Mouse (Mus musculus) adrenal gland, adult 2 months (tissue): ENCODE measurements around the gene Ddc. TPM values are rescaled to one million over a fixed set of nuclear protein-coding genes. Genes with fewer than 3 reads are reported as not detected.

Experiments
- DNase-seq: peaks from one replicate; pipeline ENCODE4 v3.0.0; 2021
- polyA plus RNA-seq: library from polyadenylated mRNA; depleted of rRNA; stranded (reverse); fragments of >200 nt; gene quantifications from 2 replicates; pipeline ENCODE4 v1.2.3, GENCODE M21; 2012
- total RNA-seq, 2 experiments: library from RNA; stranded (reverse); gene quantifications; 2 replicates each; pipeline ENCODE4 v1.2.3; 2021

Ddc gene
- total and polyA plus RNA-seq, 3 experiments = 13.5 to 86.5 (median 46.1) TPM

DNA sequence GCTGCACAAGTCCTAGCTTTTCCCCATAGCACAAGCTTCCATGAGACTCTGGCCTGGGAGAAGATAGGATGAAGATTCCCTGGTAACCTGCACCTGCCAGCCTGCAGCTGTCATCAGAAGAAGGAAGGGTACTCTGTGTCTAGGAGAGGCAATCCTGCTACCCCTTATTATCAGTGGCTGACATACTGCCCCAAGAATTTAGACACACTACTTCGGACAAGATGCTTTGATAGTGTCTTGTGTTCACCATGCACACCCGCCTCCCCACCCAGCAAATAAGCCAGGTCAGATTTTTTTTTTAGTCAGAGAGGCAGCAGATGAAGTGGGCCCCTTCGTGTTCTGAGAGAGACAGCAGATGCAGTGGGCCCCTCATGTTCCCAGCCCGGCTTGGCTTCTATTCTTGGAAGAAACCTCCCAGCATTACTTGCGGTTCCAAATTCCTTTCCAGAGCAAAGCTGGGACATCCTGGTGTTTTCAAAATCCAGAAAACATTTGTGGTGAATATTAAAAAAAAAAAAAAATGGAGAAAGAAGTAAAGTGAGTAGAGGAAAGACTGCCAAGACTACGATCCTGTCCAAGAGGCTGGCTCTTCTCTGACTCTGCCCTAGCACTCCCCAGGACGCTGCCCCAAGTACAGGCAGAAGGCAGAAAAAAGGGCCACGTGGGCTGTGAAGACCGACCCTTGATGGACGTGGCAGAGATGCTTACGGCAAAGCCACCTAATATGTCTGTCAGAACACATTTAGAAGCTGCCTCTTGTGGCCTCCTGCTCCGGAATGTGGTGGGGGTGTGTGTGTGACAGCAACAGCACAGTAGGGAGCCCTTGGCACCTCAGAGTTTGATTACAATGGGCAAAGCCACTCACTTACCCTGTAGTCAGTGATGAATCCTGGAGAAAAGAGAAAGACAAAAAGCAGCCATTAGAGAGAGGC lies 73.7 kb downstream of the Ddc start:
- peak; percentile 34 for DNase-seq

DNA sequence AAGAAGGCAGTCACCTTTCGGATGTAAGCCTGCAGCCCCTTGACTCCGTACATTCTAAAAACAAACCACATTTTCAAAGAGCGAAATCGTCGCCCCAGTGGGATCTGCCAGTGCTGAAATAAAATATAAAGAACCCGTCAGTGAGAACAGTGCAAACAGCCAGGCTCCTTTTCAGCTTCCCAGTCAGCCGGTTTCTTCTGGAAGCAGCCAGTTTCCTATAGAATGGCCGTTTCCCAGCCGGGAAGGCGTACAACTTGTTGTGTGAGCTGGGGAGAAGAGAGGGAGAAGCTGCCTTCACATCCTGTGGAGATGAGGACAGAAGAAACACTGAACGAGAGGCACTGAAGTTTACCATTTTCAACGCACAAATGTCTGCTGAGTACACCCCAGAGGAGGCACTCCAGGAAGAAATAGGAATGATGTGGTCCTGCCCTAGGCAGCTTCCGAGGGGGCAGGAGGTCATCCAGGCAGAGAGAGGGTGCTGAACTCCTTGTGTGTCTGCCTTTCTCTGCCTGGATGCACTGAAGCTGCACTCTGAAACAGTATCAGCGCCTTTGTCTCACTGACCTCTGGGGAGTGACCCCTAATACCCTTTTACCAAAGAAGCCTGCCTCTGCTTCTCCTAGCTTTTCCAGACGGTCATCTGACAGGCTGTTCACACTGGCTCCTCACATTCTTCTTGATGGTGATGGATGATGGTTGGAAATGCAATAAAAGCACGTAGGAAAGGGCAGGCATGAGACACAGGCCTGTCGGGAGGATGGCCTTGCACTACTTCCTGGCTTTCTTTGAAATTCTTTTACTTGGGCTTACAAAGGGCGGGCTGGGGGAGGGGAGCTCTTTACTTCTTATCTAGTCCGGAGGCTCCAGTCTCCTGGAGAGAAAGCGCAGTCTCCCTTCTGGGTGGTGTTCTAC lies 75.5 kb downstream of the Ddc start:
- peak; percentile 81 for DNase-seq

DNA sequence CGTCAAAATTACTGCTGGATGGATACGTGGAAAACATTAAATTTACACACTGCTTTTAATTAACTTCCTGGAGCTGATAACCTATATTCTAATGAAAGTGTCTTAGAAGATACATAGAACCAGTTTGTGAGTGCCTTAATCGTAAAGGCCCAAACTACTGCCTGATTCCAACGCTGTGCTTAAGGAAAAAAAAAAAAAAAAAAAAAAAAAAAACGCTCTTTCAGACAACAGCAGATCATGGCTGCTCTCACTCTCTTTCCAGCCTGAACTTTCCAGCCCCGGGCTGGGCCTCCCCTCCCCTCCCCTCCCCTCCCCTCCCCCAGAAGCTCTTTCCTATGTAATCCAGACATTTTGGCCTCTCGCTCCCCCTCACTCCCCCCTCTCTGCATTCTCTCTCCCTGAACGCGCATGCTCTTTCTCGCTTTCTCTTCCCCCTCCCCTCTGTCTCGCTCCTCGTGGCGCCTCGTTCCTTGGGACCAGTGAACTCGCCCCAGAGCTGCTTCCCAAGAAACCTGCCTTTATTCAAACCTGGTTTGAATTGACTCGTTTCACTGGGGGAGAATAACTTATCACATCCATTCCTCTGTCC lies 76.5 kb downstream of the Ddc start:
- DNase-seq = peak; percentile 34

DNA sequence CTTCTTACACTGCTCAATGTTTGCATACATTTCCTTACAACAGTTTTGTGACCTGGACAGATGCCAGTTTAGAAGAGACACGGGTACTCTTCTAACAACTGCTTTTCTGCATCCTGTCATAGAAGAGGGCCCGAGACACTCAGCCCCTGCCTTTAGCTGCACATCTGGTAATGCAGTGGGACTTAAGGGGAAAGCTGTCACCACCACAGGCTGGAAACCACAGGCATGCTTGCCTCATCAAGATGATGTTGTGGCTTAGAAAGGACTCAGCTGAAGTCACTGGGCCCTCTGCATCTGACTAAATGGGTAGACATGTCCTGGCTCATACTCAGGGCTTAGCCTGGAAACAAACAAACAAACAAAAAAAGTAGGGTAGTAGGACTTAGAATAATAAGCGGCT lies 77.2 kb downstream of the Ddc start:
- peak; percentile 43 for DNase-seq

DNA sequence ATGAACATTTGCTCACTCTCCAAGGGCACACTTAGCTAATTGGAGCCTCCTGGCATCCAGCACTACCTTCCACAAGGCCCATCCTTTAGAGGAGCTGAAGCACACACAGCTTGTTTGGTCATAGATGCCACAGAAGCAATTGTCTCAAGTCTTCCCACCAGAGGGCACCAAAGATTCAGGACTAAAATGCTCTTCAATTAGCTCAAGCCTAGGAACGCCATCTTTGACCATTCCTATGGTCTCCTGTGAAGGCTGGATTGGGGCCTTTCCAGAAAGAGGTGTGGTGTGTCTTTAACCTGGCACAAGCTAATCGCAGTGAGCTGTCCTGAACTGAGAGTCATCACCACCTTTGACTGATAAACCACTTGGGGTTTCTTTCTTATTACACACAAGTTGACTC lies 77.7 kb downstream of the Ddc start:
- DNase-seq = peak; percentile 85

DNA sequence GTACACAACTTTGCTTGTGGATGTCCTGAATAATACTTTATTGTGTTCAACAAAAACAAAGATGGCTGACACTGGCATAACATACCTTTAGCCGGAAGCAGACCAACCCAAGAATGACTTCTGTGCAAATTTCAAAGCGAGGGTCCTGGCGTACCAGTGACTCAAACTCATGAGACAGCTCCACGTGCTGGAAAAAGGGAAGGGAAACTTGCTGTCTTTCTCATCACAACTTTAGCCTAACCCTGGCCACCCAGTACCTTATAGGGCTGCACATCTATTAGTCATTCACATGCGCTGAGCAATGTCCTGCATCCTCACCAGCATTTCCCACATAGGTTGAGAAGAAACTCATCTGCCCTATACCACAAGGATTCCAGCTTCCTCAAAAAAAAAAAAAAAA lies 78.7 kb downstream of the Ddc start:
- DNase-seq = no peak

DNA sequence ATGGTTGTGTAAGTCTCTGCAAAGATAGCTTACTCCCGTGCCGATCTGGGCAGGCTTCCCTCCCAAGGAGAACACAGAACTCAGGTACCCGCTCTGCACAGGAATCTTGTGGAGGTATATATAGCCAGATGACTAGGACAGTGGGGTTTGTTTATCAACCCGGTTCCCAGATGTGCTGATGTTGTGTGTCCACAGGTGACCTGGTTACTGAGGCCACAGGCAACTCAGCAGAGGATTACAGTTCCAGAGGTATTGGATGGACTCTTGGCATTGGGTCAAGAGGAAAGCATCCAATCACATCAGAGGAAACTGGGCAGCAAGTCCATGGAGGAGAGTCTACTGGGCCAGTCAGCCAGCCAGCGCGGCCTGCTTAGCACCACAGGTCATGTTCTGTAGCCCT lies 79.1 kb downstream of the Ddc start:
- no peak for DNase-seq

DNA sequence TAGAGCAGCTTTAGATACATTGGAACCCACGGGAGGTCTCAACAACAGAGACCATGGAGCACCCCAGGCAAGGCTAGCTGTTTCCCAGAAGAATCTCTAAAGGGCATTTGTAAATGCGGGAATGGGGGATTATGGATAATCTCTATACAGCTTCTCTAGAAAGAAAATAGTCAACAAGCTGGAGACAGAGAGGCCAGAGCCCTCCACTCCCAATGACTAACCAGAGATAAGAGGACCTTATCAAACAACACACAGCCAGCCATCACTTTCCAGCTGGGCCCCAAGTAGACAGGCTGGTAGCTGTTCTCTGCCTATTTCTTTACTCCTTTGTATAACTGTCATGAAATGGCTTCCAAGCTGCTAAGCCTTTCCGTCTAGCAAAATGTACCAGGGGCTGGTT lies 82.2 kb downstream of the Ddc start:
- no peak for DNase-seq

DNA sequence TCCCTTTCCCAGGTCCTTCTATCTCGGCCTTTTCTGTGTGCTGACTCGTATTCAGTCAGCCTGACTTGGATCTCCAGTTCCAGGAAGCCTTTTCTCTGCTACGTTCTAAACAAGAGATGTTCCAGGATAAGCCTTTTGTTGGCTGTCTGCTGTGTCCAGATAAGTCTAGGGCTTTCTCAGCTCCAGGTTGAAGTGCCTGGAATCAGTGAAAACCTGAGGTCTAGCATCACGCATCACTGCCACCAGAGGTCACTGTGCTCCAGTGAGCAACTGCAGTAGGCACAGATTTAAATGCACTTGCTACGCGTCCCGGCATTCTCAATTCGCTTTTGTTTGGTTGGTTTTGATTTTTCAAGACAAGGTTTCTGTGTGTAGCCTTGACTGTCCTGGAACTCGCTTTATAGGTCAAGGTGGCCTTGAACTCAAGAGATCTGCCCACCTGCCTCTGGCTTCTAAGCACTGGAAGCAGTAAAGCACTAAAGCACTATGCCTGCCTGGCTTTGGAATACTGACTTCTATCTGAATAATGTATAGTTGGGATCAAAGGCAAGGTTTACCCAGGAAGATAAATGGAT lies 86.0 kb downstream of the Ddc start:
- peak; percentile 76 for DNase-seq

DNA sequence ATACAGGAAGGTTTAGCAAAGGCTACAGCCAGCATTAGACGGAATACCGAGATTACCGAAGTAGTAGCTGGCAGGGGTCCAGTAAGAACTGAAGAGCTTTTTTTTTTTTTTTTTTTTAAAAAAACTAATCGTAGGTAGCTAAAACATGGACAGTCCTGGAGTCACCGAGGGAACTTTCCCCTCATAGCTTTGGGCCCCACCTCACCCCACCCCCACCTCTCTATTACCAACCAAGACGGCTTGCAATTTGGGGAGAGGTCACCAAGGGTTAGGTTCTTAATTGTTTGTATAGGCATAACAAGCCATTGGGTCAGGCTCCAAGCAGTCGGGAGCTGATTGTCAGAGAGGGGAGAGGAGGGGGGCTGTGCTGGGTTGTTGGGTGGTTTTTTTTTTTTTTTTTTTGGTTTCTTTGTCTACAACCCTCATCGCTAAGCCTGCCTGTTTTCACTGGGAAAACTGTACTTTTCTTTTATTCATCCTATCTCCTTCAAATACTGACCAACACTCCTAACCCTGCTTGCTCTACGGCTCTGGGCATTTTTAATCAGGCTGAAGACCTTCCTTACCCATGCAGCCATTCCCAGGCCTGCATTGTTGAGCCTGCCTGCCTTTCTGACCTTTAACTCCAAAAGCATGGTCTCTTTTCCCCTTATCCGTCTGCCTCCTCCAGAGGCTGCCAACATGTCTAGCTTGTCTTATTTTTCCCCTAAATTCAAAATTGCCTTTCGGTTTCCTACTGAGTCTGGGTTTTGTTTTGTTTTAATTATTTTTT lies 88.4 kb downstream of the Ddc start:
- DNase-seq = no peak

DNA sequence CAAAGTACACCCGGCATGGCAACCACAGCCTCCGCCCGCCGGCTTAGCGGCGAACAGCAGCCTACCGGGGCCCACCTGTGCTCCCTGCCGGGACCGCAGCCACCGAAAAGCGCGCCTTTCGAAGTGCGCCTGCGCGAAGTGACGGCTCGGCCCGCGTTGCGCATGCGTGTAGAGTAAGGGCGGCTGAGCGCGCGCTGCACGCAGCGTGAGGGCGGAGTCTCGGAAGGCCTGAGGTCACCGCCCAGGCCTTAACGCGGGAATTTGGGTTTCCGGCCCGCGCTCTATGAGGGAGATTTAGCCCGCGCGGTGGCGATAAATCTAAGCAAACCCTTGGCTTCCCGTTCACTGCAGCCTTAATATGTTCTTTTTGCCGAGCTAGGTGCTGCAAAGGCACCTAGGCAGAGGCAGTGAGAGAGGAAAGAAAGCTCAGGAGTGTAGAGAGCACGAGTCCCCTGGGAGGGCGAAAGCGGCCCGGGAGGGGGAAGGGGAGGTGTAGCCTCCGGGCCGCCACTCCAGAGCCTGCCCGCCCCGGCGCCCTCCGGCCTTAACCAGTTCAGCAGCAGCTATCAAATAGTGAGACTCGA lies 89.0 kb downstream of the Ddc start, which contains the start of gene Fignl1:
TSS of gene Fignl1 (minus strand) at position 143 of the 584 bp plus-strand sequence.
- peak; percentile 97 for DNase-seq

DNA sequence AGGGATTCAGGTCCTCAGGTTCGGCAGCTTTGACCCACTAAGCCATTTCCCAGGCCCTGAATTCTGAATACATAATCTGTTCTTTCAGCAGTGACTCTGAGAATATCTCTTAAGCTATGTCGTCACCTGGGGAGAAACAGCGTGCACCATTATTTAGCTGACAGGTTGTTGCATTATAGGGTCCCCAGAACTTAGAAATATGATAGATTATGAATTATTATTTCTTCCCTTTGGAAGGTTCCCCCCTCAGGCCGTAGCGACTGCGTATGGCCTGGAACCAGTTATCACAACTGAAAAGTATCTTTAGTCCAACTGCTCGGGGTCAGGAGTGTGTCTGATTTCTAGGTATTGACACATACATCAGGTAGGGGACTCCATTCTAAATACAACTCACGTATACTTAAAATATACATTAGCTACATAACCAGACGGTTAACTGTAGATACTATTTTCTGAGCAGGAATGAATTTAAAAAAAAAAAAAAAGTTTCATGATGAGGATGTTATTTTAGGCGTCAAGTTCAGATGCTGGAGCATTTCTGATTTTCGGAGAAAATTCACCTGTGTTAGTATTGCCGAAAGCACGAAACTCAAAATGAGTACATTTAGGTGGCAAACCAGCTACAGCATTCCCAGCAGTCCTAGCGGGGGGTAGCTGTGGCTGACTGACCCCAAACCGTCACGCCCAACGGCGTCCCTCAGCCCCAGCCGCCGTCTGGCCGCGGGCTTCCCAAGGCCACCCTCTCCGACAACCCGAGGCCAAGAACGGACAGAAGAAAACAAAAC lies 89.7 kb downstream of the Ddc start:
- DNase-seq = no peak

DNA sequence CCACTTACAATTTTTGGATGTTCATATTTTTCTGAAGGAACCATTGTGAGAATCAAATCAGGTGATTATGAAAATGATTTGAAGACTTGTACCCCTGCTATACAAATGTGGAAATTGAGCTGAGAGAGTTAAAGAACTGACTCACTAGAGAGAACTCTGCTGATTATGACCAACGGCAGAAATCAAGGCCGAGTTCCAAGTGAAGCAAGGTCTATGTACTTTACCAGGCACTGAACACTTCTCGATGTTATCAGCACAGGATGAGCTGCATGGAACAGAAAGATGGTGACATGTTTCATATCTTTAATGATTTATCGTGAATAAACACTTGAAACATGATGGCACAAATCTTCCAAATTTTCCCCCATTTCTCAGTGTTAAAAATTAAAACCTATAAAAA lies 92.0 kb downstream of the Ddc start:
- DNase-seq = peak; percentile 45

DNA sequence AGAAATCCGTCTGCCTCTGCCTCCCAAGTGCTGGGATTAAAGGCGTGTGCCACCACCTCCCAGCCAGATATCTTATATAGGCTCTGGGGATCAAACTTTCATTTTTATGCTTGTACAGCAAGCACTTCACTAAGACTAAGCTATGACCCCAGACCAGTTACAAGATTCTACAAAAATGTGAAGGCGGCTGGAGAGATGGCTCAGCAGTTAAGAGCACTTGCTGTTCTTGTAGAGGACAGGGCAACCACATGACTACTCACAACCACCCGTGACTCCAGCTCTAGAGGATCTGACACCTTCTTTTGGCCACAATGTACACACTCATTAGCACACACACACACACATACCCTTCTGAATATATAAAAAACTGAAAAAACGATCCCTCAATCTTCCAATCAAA lies 93.5 kb downstream of the Ddc start:
- DNase-seq = no peak

DNA sequence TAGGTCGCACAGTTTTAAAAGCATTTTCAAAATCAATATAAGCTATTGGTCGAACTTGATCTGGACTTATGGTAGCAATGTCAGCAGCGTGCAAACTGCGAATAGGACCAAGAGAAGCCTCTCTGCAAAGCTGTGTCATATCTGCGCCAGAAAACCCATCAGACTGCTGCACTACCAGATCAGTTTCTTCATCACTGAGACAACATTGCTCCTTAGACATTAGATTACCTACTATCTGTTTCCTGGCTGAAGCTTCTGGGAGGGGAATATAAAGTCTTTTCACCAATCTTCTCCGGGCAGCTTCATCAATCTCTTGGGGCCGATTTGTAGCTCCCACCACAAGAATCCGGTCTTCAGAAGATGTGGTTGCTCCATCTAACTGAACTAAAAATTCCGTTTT lies 96.9 kb downstream of the Ddc start:
- no peak for DNase-seq

DNA sequence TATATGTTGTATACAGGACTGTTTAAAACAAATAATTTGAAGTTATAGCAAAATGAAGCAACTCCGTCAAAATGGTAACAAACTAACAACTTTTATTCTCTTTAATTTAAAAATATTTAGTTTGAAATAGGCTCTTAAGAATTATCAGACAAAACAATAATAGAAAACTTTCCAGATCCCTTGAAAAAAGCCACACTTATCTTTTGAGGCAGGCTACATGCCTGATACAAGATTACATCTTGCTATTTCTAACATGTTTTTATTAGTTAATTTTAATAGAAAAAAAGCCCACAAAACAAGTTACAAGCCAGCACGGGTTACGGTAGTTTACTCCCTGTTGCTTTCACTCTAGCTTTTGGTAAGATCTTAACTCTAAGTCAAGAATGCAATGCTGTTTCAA lies 97.6 kb downstream of the Ddc start:
- DNase-seq = no peak

DNA sequence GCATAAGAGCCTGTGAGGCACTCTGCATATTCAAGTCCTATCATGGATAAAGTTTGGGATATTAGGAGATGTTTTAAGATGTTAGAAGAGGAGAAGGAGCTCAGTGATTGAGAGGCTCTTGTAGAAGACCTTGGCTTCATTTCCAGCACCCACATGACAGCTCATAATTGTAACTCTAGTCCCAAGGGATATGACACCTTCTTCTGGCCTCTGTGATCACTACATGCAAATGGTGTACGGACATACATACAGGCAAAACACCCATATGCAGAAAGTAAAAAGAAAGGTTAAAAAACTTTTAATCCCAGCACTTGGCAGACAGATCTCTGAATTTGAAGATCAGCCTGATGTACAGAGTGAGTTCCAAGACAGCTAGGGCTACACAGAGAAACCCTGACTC lies 99.3 kb downstream of the Ddc start:
- no peak for DNase-seq

DNA sequence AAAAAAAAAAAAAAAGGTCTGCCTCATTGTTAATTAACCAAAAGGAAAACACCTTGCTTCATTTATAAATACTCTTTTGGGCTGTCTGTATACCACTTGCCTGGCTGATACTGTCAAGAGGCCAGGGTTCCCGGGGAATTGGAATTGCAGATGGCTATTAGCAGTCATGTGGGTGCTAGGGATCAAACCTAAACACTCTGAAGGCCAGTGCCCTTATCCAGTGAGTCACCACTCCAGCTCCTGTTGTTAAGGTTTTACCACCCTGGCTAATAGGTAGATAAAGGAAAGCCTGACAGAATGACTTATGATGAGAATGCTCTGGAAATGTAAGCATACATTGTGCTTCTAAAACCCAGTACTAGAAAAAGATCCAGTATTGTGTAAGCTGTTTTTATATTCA lies 103.3 kb downstream of the Ddc start:
- DNase-seq = no peak

DNA sequence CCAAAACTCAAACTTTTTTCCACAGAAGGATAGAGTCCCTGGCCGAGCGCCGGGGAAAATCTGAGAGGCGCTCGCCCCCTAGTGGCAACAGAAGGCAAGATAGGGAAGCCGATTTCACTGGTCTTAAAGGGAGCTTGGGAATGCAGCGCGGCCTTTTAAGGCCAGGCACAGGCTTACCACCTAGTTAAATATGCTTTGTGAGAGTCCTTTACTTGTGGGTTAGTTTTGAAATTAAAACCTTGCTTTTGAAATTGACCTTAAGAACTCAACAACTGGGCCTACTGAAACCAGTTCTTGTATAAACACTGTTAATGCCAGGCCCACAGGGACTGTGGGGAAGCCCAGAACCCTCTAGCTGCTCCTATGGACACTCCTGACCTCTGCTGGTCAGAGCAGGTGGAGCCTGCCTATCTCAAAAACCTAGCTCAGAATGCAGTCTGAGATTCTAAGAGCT lies 109.4 kb downstream of the Ddc start:
- peak; percentile 85 for DNase-seq

DNA sequence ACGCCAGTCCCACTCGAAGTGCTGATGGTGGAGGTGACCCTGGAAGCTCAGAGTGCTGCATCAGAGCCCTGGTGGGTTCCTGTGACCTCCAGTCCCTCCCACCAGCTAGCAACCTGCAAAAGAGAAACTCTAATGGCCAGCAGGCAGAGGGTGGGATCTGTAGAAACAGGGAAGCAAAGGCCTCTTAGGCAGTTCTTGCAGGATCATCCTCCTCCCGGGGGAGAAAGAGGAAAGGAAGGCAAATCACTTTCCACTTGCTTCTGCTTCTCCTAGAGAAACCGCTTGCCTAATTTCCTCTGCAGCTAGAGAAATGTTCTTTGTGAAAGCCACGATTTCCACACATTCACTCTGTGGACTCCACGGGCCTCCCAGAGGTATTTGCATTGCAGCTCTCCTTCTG lies 112.5 kb downstream of the Ddc start:
- DNase-seq = no peak
